Mouse (Mus musculus) hindbrain, embryonic 14.5 days (tissue): ENCODE results near the gene Rfc4. TPM values are rescaled to one million over a fixed set of nuclear protein-coding genes. Genes with fewer than 3 reads are reported as not detected.
A peak's percentile ranks its signal among the peaks of the same experiment; 100 is the strongest.

Experiments
- ATAC-seq: fragments of 200-750 bp; cut with Nextera tagmentation; 2 replicates; pipeline ENCODE4 v1.8.0; 2017; ENCODE audit warnings: moderate number of reproducible peaks, mild to moderate bottlenecking, moderate TSS enrichment, moderate library complexity; ENCODE audit not compliant: low FRiP score
- DNase-seq: peaks from one replicate; pipeline ENCODE4 v3.0.0-alpha.2; 2015; ENCODE audit warnings: low spot score
- H3K27ac ChIP-seq: fragments of 300-500 bp; sonication (generic); 2 replicates; pipeline ENCODE4 v1.5.1; 2014; ENCODE audit warnings: mild to moderate bottlenecking, moderate library complexity
- H3K27me3 ChIP-seq: fragments of 300-500 bp; sonication (generic); 2 replicates; pipeline ENCODE4 v1.6.1; 2014; ENCODE audit warnings: mild to moderate bottlenecking, low read length, mixed read lengths; ENCODE audit not compliant: control insufficient read depth, insufficient read depth
- H3K36me3 ChIP-seq: fragments of 300-500 bp; sonication (generic); replicated peaks from 2 replicates; pipeline ENCODE4 v1.6.1; 2014; ENCODE audit not compliant: control insufficient read depth, insufficient read depth
- H3K4me1 ChIP-seq: fragments of 300-500 bp; sonication (generic); replicated peaks from 2 replicates; pipeline ENCODE4 v1.6.1; 2014; ENCODE audit warnings: antibody characterized with exemption, low read length, mixed read lengths; ENCODE audit not compliant: control insufficient read depth, insufficient read depth
- H3K4me2 ChIP-seq: fragments of 300-500 bp; sonication (generic); replicated peaks from 2 replicates; pipeline ENCODE4 v1.6.1; 2014; ENCODE audit warnings: mild to moderate bottlenecking, moderate library complexity
- H3K4me3 ChIP-seq: fragments of 300-500 bp; sonication (generic); replicated peaks from 2 replicates; pipeline ENCODE4 v1.5.1; 2014; ENCODE audit warnings: mild to moderate bottlenecking, low read length
- H3K9ac ChIP-seq: fragments of 300-500 bp; sonication (generic); 2 replicates; pipeline ENCODE4 v1.6.1; 2014
- H3K9me3 ChIP-seq: fragments of 300-500 bp; sonication (generic); 2 replicates; pipeline ENCODE4 v1.6.1; 2016; ENCODE audit warnings: low read length; ENCODE audit not compliant: control insufficient read depth
- WGBS: fragments of 180-500 bp; shearing (Covaris S2); extraction: QIAGEN DNeasy Blood & Tissue Kit; methylation state at CpG from one replicate; pipeline ENCODE4 v1.1.7; 2014; 5-methylcytosine and 5-hydroxymethylcytosine counted together
- polyA plus RNA-seq: library from polyadenylated mRNA; unstranded; fragments of >200 nt; fragmentation: Nextera tagmentation; extraction: Ambion mirVana; gene quantifications from 2 replicates; pipeline ENCODE4 v1.2.1, GENCODE M21; 2014

Gene Rfc4
- polyA plus RNA-seq, 1 experiment from 2014 or later = 43.1 TPM

DNA sequence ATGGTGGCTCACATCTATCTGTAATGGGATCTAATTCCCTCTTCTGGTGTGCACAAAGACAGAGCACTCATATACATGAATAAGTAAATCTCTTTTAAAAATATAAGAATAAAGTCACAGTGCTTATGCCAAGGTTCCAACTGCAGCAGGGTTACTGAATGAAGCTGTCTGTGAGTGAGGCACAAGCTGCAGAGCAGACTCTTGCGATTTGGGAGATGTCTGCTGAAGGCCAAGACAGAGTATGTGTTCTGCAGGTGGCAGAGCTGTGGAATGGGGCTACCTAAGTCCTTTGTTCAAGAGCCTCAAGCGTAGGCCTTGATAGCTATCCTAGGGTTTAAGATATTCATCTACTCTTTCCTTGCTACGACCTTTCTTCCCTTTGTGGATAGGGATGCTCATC, 5.1 kb downstream of the Rfc4 start:
- ATAC-seq (no peak), DNase-seq (no peak)
- H3K9me3 ChIP-seq = no peaks in the 10 kb centered on the region
- H3K4me3 ChIP-seq = no peak overlapping the region
- H3K4me2 ChIP-seq = no peak overlapping the region
- no peak overlapping the region for H3K27ac ChIP-seq
- peaks cover 9% of the 10 kb centered on the region for H3K4me1 ChIP-seq
- H3K27me3 ChIP-seq = no peaks in the 10 kb centered on the region
- 92% methylated on average over 3 of the region's 3 CpGs for WGBS
- no peak overlapping the region for H3K9ac ChIP-seq
- H3K36me3 ChIP-seq = peaks cover 44% of the 10 kb centered on the region

DNA sequence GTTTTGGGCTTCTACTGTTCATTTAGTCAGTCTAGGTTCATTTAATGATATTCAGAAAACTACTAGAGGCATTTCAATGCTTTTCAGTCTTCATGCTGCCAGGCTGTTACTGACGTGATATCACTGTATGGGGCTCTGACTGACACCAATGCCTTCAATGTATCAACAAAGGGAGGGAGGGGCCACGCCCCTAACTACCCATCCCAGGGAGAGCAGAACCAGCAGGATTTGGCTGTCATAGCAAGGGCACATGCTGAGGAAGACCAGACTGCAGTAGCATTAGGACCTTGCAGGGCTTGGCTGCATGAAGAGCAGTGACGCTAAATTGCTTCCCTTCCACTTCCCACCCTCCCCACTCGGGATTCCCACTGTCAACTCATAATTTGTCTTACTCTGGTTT, 10.4 kb downstream of the Rfc4 start:
- Histone ChIP-seq H3K4me3 (no peak overlapping the region), H3K9me3 (no peaks in the 10 kb centered on the region), H3K36me3 (peaks cover 84% of the 10 kb centered on the region), H3K4me2 (no peak overlapping the region), H3K27me3 (no peaks in the 10 kb centered on the region), H3K27ac (no peak overlapping the region), H3K9ac (no peak overlapping the region), H3K4me1 (no peaks in the 10 kb centered on the region)
- WGBS = 72% methylated on average over 4 of the region's 4 CpGs
- ATAC-seq (no peak), DNase-seq (no peak)

DNA sequence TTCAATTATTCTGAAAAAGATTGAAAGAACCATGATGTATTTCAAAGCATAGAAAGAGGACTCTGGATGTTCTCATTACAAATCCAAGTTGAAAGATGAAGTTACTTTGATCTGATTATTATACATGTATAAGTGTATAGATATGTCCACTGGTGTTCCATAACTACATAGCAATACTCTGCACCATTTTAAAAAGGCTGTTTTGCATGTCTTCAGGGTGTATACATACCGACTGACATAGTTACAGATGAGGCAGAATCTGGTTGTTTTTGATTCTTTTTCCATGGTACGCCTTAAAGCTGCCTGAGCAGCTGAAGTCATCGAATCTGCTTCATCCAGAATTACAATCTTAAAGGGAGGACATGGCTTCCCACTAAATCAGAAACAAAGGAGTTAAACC, 12.1 kb downstream of the Rfc4 start:
- no peak overlapping the region for H3K9ac ChIP-seq
- H3K4me1 ChIP-seq = peaks cover 3% of the 10 kb centered on the region; the same call in 1 of the 2 replicates
- no peak for DNase-seq
- no peak overlapping the region for H3K4me2 ChIP-seq
- no peak for ATAC-seq
- peaks cover 85% of the 10 kb centered on the region for H3K36me3 ChIP-seq
- no peak overlapping the region for H3K4me3 ChIP-seq
- no peaks in the 10 kb centered on the region for H3K9me3 ChIP-seq
- no peak overlapping the region for H3K27ac ChIP-seq
- WGBS = 87% methylated on average over 3 of the region's 3 CpGs
- H3K27me3 ChIP-seq = no peaks in the 10 kb centered on the region

DNA sequence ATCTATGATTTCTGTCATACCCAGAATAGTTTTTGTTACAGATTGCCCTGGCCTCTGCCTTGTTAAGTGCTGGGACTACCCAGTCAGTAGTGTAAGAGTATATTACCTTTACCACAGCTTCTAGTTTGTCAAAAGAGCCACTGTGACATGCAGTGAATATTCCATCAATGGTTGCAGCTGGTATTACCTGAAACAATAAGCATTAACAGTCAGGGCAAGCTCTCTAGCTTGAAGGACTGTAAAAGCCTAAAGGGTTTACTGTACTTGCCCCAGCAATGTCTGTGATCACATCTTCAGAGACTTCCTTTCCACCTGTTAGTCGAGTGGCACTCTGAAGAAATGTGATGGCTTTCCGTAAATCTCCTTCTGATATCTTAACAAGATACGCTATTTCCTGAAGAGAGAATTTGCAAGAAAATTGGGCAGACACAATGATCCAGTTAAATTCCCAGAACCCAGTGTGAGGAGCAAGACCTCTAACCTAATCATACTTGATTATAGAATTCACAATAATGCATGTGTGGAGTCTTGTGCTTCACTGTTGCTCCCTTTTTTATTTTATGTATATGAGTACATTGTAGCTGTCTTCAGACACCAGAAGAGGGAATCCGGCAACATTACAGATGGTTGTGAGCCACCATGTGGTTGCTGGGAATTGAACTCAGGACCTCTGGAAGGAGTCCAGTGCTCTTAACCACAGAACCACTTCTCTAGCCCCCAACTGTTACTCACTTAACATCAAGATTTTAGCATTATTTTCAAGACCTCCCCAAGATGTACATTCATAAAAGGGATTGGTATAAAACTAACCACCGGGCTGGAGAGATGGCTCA, 13.0 kb downstream of the Rfc4 start:
- ATAC-seq (no peak; the same call in 1 of the 2 replicates), DNase-seq (no peak)
- no peak overlapping the region for H3K4me3 ChIP-seq
- H3K9ac ChIP-seq = no peak overlapping the region
- no peaks in the 10 kb centered on the region for H3K27me3 ChIP-seq
- no peaks in the 10 kb centered on the region for H3K9me3 ChIP-seq
- H3K4me2 ChIP-seq = no peak overlapping the region
- WGBS = 69% methylated on average over 5 of the region's 5 CpGs
- H3K4me1 ChIP-seq = peaks cover 11% of the 10 kb centered on the region
- no peak overlapping the region for H3K27ac ChIP-seq
- peaks cover 89% of the 10 kb centered on the region for H3K36me3 ChIP-seq

DNA sequence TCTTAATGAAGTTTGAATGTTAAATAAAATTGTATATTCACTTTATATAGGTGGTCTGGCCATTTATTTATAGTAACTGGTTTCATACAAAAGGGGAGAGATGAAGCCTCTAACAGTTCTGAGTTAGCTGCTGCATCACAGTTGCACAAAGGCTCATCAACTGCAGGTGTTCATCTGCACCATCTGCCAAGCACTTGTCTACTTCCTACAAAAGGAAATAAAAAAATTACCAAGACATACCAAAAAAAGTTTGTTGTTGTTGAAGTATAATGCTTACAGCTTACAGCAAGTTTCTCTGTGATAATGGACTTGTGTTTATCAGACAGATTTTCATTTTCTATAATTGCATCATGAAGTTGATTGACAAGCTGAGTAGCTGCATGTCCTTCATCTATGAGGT, 13.6 kb downstream of the Rfc4 start:
- Histone ChIP-seq H3K4me2 (no peak overlapping the region), H3K27ac (no peak overlapping the region), H3K27me3 (no peaks in the 10 kb centered on the region), H3K36me3 (peaks cover 90% of the 10 kb centered on the region), H3K4me1 (peaks cover 17% of the 10 kb centered on the region), H3K4me3 (no peak overlapping the region), H3K9ac (no peak overlapping the region), H3K9me3 (no peaks in the 10 kb centered on the region)
- ATAC-seq = no peak
- DNase-seq = no peak

DNA sequence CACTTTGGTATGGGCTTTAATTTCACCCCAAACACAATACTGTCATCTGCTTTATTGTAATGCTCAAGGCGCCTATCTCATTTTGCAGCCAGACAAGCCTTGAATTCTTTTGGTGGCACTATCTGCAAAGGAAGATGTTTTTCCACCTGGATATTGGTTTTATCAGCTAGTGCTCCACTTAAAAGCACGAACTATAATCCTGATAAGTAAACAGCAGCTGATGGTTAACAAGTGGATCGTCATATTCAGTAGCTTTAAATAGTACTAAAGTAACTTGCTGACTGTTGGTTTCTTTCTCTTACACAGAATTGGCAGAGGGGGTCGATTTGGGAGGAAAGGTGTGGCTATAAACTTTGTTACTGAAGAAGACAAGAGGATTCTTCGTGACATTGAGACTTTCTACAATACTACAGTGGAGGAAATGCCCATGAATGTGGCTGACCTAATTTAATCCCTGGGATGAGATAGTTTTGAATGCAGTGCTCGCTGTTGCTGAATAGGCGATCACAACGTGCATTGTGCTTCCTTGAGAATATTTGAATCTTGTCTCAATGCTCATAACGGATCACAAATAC, 14.6 kb downstream of the Rfc4 start:
- Histone ChIP-seq H3K27me3 (no peaks in the 10 kb centered on the region), H3K4me3 (no peak overlapping the region), H3K36me3 (peaks cover 90% of the 10 kb centered on the region), H3K4me2 (no peak overlapping the region), H3K9ac (no peak overlapping the region), H3K4me1 (peaks cover 19% of the 10 kb centered on the region), H3K9me3 (no peaks in the 10 kb centered on the region), H3K27ac (no peak overlapping the region)
- WGBS = 61% methylated on average over 9 of the region's 9 CpGs
- ATAC-seq (no peak), DNase-seq (no peak)

DNA sequence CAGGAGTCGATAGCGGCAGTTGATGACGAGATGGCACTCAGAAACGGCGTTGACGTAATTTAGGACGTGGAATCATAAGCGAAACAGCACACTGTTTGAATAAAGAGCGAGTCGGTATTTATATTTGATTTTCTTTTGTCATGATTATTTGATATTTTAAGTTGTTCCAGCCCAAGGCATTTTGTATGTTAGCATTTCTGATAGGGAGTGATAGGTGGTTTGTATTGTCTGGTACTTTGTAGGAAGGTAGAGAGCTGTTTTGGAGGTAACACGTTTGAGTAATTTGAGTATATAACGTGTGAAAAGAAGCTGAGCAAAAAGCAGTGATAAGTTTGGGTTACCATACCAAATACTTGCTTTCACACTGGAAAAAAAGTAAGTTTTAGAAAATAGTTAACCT, 15.2 kb downstream of the Rfc4 start:
- H3K27me3 ChIP-seq = no peaks in the 10 kb centered on the region
- H3K27ac ChIP-seq = no peak overlapping the region
- DNase-seq (no peak), ATAC-seq (no peak)
- H3K9me3 ChIP-seq = no peaks in the 10 kb centered on the region
- H3K4me2 ChIP-seq = no peak overlapping the region
- no peak overlapping the region for H3K4me3 ChIP-seq
- WGBS = 87% methylated on average over 12 of the region's 12 CpGs
- H3K36me3 ChIP-seq = peaks cover 84% of the 10 kb centered on the region
- peaks cover 19% of the 10 kb centered on the region for H3K4me1 ChIP-seq
- no peak overlapping the region for H3K9ac ChIP-seq

DNA sequence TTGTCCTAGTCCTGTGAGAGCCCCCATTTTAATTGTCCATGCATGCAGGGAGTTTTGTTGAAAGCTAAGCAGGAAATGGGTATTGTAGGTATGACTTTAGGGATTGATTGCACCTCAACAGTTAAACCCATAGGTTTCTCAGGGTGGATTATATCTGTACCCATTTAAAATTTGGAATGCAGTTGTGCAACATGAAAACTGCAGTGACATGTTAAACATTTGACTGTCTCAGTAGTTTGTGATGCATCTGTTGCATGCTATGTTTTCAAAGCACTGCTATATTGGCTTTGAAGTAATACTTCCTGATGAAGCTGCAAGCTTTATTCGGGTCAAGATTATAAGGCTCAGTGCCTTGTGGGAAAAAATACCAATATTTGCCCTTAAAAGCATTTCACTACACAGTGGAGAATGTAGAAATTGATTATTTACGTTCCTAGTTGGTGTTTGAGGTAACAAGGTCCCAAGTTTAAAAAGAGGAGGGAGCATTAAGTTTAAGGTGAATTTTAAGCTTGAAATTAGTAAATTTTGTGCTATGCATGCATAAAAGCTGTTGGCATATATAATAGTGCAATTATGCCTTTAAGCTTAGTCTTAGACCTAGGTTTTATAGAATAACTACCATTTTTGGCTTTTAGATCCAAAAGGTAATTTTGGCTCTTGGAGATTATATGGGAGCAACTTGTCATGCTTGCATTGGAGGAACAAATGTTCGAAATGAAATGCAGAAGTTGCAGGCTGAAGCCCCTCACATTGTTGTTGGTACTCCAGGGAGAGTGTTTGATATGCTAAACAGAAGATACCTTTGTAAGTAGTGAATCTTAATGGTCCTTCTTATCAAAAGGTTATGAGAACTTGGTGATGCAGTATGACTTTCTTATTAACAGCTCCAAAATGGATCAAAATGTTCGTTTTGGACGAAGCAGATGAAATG, 17.9 kb downstream of the Rfc4 start:
- Histone ChIP-seq H3K4me2 (peak overlapping the region; percentile 99), H3K9me3 (no peaks in the 10 kb centered on the region), H3K9ac (peak overlapping the region; percentile 100), H3K27ac (no peak overlapping the region), H3K4me3 (peak overlapping the region; percentile 95), H3K36me3 (peaks cover 59% of the 10 kb centered on the region), H3K4me1 (peaks cover 19% of the 10 kb centered on the region), H3K27me3 (no peaks in the 10 kb centered on the region)
- ATAC-seq = no peak
- WGBS = 65% methylated on average over 5 of the region's 5 CpGs
- no peak for DNase-seq

DNA sequence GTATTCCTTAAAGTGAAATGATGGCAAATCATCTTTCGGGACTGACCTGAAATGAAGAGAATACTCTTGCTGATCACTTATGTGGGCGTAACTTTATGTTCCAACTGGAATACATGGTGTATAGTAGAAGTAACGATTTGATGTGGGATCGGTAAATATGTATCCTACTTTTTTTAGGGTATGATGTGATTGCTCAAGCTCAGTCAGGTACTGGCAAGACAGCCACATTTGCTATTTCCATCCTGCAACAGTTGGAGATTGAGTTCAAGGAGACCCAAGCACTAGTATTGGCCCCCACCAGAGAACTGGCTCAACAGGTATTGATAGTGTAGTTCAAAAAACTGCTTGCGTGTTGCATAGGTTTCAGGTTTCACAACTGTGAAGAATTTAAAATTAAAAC, 18.6 kb downstream of the Rfc4 start:
- Histone ChIP-seq H3K4me2 (peak overlapping the region; percentile 99), H3K27me3 (no peaks in the 10 kb centered on the region), H3K36me3 (peaks cover 52% of the 10 kb centered on the region), H3K4me3 (peak overlapping the region; percentile 95), H3K9me3 (no peaks in the 10 kb centered on the region), H3K4me1 (peaks cover 19% of the 10 kb centered on the region), H3K9ac (peak overlapping the region; percentile 100), H3K27ac (0 out of 2 replicates have a peak overlapping the region, but pooled peaks have one; percentile 98)
- ATAC-seq = no peak
- no peak for DNase-seq
- 5% methylated on average over 5 of the region's 5 CpGs for WGBS
